Comparison of ENCODE assay signal across 15 mouse cellular contexts in the genomic region with DNA sequence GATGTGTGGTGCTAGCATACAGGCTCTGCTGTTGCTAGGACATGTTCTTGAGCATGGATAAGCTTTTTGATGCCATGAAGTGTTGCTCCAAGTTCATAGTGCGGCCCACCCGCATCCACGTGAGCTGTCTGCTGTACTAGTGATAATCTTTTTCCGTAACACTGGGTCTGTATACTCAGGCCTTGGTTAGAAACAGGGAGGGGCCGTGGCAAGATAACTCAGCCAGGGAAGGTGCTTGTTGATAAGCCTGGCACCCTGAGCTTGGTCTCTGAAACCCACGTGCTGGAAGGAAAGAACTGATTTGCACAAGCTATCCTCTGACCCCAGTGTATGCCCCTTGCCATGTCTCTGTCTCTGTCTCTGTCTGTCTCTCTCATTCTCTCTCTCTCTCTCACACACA. TPM values are rescaled to one million over a fixed set of nuclear protein-coding genes. Genes with fewer than 3 reads are reported as not detected.
DNase-seq lines count a peak whose midpoint lies in the region; ATAC-seq and TF ChIP-seq lines count a peak whose summit lies in the region.
"Had no signal": no experiment of that assay in that cellular context is flagged by ENCODE, and none has a peak within 500 bp of the region (broad histone marks: within the 10 kb centered on the region; RNA-seq: fewer than 3 reads in every experiment).

No protein-coding gene starts in this region.

- intact Hi-C loops in heart, postnatal 36 days (cut with DNase I) = loop anchor here (5.0 kb wide), 2 partner anchors 33 to 63 kb away; partner anchors contain the start of gene Prep

- TF ChIP-seq EP300 in heart, postnatal 0 days (IDR thresholded peaks at IDR 0.05; ENCODE audit: low read depth) = no peak
- TF ChIP-seq EP300 in liver, postnatal 0 days (IDR thresholded peaks at IDR 0.05; ENCODE audit: low read depth) = peak; percentile 88

- no peak overlapping the region for H3K4me3 ChIP-seq in heart, embryonic 10.5 days
- no peak overlapping the region for H3K4me3 ChIP-seq in heart, postnatal 0 days (ENCODE audit: low read depth, low read length)
- H3K4me3 ChIP-seq in liver, postnatal 0 days (ENCODE audit: low read depth, low read length) = no peak overlapping the region
- H3K4me3 ChIP-seq: limb, embryonic 13.5 days; midbrain, embryonic 12.5 days had no signal

- ATAC-seq in heart, postnatal 0 days (ENCODE audit: insufficient read depth, low read depth) = peak; percentile 71
- peak; percentile 90 for ATAC-seq in liver, postnatal 0 days
- ATAC-seq in monocyte, adult 5-6 weeks (replicated peaks; ENCODE audit: insufficient number of reproducible peaks, low FRiP score, low TSS enrichment, poor library complexity, severe bottlenecking) = no peak

- peak overlapping the region; percentile 64; the same call in 1 of the 2 replicates for H3K27ac ChIP-seq in heart, embryonic 10.5 days
- peak overlapping the region; percentile 49 for H3K27ac ChIP-seq in heart, postnatal 0 days (ENCODE audit: low read depth)
- no peak overlapping the region for H3K27ac ChIP-seq in liver, postnatal 0 days (ENCODE audit: low read depth)
- H3K27ac ChIP-seq: limb, embryonic 13.5 days had no signal

- H3K4me1 ChIP-seq in heart, embryonic 10.5 days = peaks cover 24% of the 10 kb centered on the region
- H3K4me1 ChIP-seq in heart, postnatal 0 days (ENCODE audit: control insufficient read depth, insufficient read depth) = peaks cover 18% of the 10 kb centered on the region
- H3K4me1 ChIP-seq in liver, postnatal 0 days (ENCODE audit: insufficient read depth) = no peaks in the 10 kb centered on the region
- H3K4me1 ChIP-seq: midbrain, embryonic 12.5 days had no signal

- DNase-seq in heart, embryonic 10.5 days (ENCODE audit: low spot score) = no peak
- no peak for DNase-seq in heart, postnatal 36 days
- peak; percentile 15 for DNase-seq in c-Kit-negative CD71-positive TER-119-positive erythroid progenitor cells, embryonic 14.5 days (ENCODE audit: low read depth, low spot score)
- peak; percentile 62 for DNase-seq in heart, postnatal 0 days (ENCODE audit: low spot score)
- DNase-seq in liver, postnatal 0 days = peak; percentile 29
- DNase-seq in adipocyte (ENCODE audit: low spot score) = no peak
- DNase-seq in layer of hippocampus, adult 8-10 months (ENCODE audit: low spot score in 2 of 2) = no peak
- DNase-seq: adrenal gland, adult 2 months; cerebellum, adult 2 months; kidney, adult 2 months; right cerebral cortex, postnatal 25 days had no signal

- H3K9ac ChIP-seq in heart, postnatal 0 days (replicated peaks; ENCODE audit: low read depth, low read length) = no peak overlapping the region
- no peak overlapping the region for H3K9ac ChIP-seq in liver, postnatal 0 days (replicated peaks)
- H3K9ac ChIP-seq: limb, embryonic 13.5 days; midbrain, embryonic 12.5 days had no signal

- H3K9me3 ChIP-seq in heart, embryonic 10.5 days = no peaks in the 10 kb centered on the region
- H3K9me3 ChIP-seq in heart, postnatal 0 days (replicated peaks; ENCODE audit: control insufficient read depth, low read length) = no peaks in the 10 kb centered on the region
- no peaks in the 10 kb centered on the region for H3K9me3 ChIP-seq in liver, postnatal 0 days (ENCODE audit: low read length)
- H3K9me3 ChIP-seq: midbrain, embryonic 12.5 days had no signal

- no peaks in the 10 kb centered on the region for H3K27me3 ChIP-seq in heart, embryonic 10.5 days (ENCODE audit: insufficient read depth, poor library complexity, severe bottlenecking)
- no peaks in the 10 kb centered on the region for H3K27me3 ChIP-seq in heart, postnatal 0 days (ENCODE audit: control insufficient read depth, insufficient read depth, low read length)
- no peaks in the 10 kb centered on the region for H3K27me3 ChIP-seq in liver, postnatal 0 days (ENCODE audit: insufficient read depth, low read length)
- H3K27me3 ChIP-seq: limb, embryonic 13.5 days; midbrain, embryonic 12.5 days had no signal

- H3K4me2 ChIP-seq in heart, postnatal 0 days (ENCODE audit: low read depth, low read length) = no peak overlapping the region
- no peak overlapping the region for H3K4me2 ChIP-seq in liver, postnatal 0 days (ENCODE audit: low read depth, low read length)
- H3K4me2 ChIP-seq: limb, embryonic 13.5 days; midbrain, embryonic 12.5 days had no signal

- 28% methylated on average over 6 of the region's 6 CpGs for WGBS in heart, embryonic 10.5 days
- WGBS in heart, postnatal 0 days = 8% methylated on average over 6 of the region's 6 CpGs
- WGBS in liver, postnatal 0 days (ENCODE audit: insufficient replicate concordance) = 57% methylated on average over 6 of the region's 6 CpGs

- TF ChIP-seq CTCF in heart, postnatal 0 days (IDR thresholded peaks at IDR 0.05; ENCODE audit: low read depth) = no peak
- no peak for TF ChIP-seq CTCF in liver, postnatal 0 days (IDR thresholded peaks at IDR 0.05; ENCODE audit: low read depth)

- H3K36me3 ChIP-seq in heart, embryonic 10.5 days = peaks cover 49% of the 10 kb centered on the region
- peaks cover 24% of the 10 kb centered on the region for H3K36me3 ChIP-seq in heart, postnatal 0 days (replicated peaks; ENCODE audit: control insufficient read depth, insufficient read depth, low read length)
- H3K36me3 ChIP-seq in liver, postnatal 0 days (replicated peaks; ENCODE audit: insufficient read depth, low read length) = peaks cover 20% of the 10 kb centered on the region

RNA-seq across cellular contexts. Expression of gene Popdc3, which starts 47.9 kb away (rescaled TPM):
- polyA plus RNA-seq in heart, embryonic 10.5 days (2016; fragmentation: Nextera tagmentation; extraction: Ambion mirVana) = 11.0 and 15.9 TPM in 2 replicates
- total RNA-seq in heart, postnatal 36 days (2021) = 10 to 100 TPM; 29.2 to 31.0 TPM
- 69.2 and 71.9 TPM in 2 replicates for total RNA-seq in heart, postnatal 0 days (2014; rRNA removed; ENCODE audit: low replicate concordance)
- 41.8 and 50.6 TPM in 2 replicates for polyA plus RNA-seq in heart, postnatal 0 days (2015; fragmentation: Nextera tagmentation; extraction: Ambion mirVana)
- polyA plus RNA-seq in liver, postnatal 0 days (2015; fragmentation: Nextera tagmentation; extraction: Ambion mirVana) = 0.32 TPM in 1 of 2 replicates, not detected in the other
- total RNA-seq in layer of hippocampus, adult 8-10 months (2022) = 1 to 10 TPM; 3.9 to 7.5 (median 6.2) TPM
- total RNA-seq in monocyte, adult 5-6 weeks (2017) = not detected in 3 replicates
- total RNA-seq: neutrophil, adult 5-6 weeks had no signal
- polyA plus RNA-seq: midbrain, embryonic 12.5 days had no signal

Comparison
In these comparisons a context has a peak if more than half of its experiments do, and no peak if none do; other contexts are left out.
1. DNase-seq: peak in c-Kit-negative CD71-positive TER-119-positive erythroid progenitor cells, embryonic 14.5 days (single experiment), heart, postnatal 0 days (single experiment) and liver, postnatal 0 days (single experiment); none in heart, embryonic 10.5 days (single experiment), heart, postnatal 36 days (0 of 2), adipocyte (single experiment) and layer of hippocampus, adult 8-10 months (0 of 2).